Mouse (Mus musculus): ENCODE data around the gene Trmo.

GRCm38 (mm10) chr4:46412113-46412512 lies 22.9 kb upstream of the Trmo start:
- TF ChIP-seq POLR2A (IDR thresholded peaks at IDR 0.05; ENCODE audit: borderline replicate concordance, control insufficient read depth, low read depth, low read length), result no peak
- no peak for TF ChIP-seq CTCF (IDR thresholded peaks at IDR 0.05; ENCODE audit: control insufficient read depth, insufficient read depth, low read length)

Data from bone marrow, adult 2 months (tissue).